Mouse (Mus musculus) embryonic facial prominence, embryonic 14.5 days (tissue): ENCODE results near the gene Tmed8. TPM values are rescaled to one million over a fixed set of nuclear protein-coding genes. Genes with fewer than 3 reads are reported as not detected.
A peak's percentile ranks its signal among the peaks of the same experiment; 100 is the strongest.

Source experiments
- ATAC-seq: fragments of 200-750 bp; cut with Nextera tagmentation; 2 replicates; pipeline ENCODE4 v1.8.0; 2017; ENCODE audit warnings: low read depth, moderate number of reproducible peaks, moderate TSS enrichment
- DNase-seq: peaks from one replicate; pipeline ENCODE4 v3.0.0-alpha.2; 2015; ENCODE audit warnings: low spot score
- H3K27ac ChIP-seq: fragments of 300-500 bp; sonication (generic); replicated peaks from 2 replicates; pipeline ENCODE4 v1.5.1; 2014; ENCODE audit warnings: low read depth, mild to moderate bottlenecking, low read length, moderate library complexity
- H3K27me3 ChIP-seq: fragments of 300-500 bp; sonication (generic); replicated peaks from 2 replicates; pipeline ENCODE4 v1.6.1; 2014; ENCODE audit warnings: low read length; ENCODE audit not compliant: control insufficient read depth, insufficient read depth
- H3K36me3 ChIP-seq: fragments of 300-500 bp; sonication (generic); 2 replicates; pipeline ENCODE4 v1.6.1; 2014; ENCODE audit warnings: low read length, mixed read lengths; ENCODE audit not compliant: control insufficient read depth, insufficient read depth
- H3K4me1 ChIP-seq: fragments of 300-500 bp; sonication (generic); 2 replicates; pipeline ENCODE4 v1.6.1; 2014; ENCODE audit warnings: antibody characterized with exemption, low read length; ENCODE audit not compliant: control insufficient read depth, insufficient read depth
- H3K4me2 ChIP-seq: fragments of 300-500 bp; sonication (generic); 2 replicates; pipeline ENCODE4 v1.6.1; 2014; ENCODE audit warnings: low read depth, mild to moderate bottlenecking, low read length, moderate library complexity, mixed read lengths
- H3K4me3 ChIP-seq: fragments of 300-500 bp; sonication (generic); 2 replicates; pipeline ENCODE4 v1.5.1; 2014; ENCODE audit warnings: low read depth, mild to moderate bottlenecking, low read length
- H3K9ac ChIP-seq: fragments of 300-500 bp; sonication (generic); 2 replicates; pipeline ENCODE4 v1.6.1; 2014; ENCODE audit warnings: low read depth, mild to moderate bottlenecking, low read length, moderate library complexity, mixed read lengths
- H3K9me3 ChIP-seq: fragments of 300-500 bp; sonication (generic); 2 replicates; pipeline ENCODE4 v1.6.1; 2016; ENCODE audit warnings: low read length; ENCODE audit not compliant: control insufficient read depth
- WGBS: fragments of 180-500 bp; shearing (Covaris S2); extraction: QIAGEN DNeasy Blood & Tissue Kit; methylation state at CpG from one replicate; pipeline ENCODE4 v1.1.7; 2014; 5-methylcytosine and 5-hydroxymethylcytosine counted together
- polyA plus RNA-seq: library from polyadenylated mRNA; unstranded; fragments of >200 nt; fragmentation: Nextera tagmentation; extraction: Ambion mirVana; gene quantifications from 2 replicates; pipeline ENCODE4 v1.2.1, GENCODE M21; 2014

Gene Tmed8
- polyA plus RNA-seq, 1 experiment from 2014 or later = 4.2 TPM

- Histone ChIP-seq H3K27me3 (no peaks in the 10 kb centered on the region), H3K36me3 (0 out of 2 replicates have a peak, but pooled peaks cover 8% of the 10 kb centered on the region), H3K4me1 (0 out of 2 replicates have a peak, but pooled peaks cover 4% of the 10 kb centered on the region), H3K4me2 (no peak overlapping the region), H3K27ac (no peak overlapping the region), H3K9ac (no peak overlapping the region), H3K9me3 (peaks cover 13% of the 10 kb centered on the region), H3K4me3 (no peak overlapping the region)
- DNase-seq (no peak), ATAC-seq (no peak)
- 97% methylated on average over 5 of the region's 5 CpGs for WGBS
Observed at GRCm38 (mm10) chr12:87149471-87149870, 50.8 kb downstream of the Tmed8 start.

GRCm38 (mm10) chr12:87148136-87148535 is 52.1 kb downstream of the Tmed8 start:
- peak overlapping the region; percentile 95 for H3K4me3 ChIP-seq
- ATAC-seq = no peak
- no peaks in the 10 kb centered on the region for H3K27me3 ChIP-seq
- 0 out of 2 replicates have a peak, but pooled peaks cover 8% of the 10 kb centered on the region for H3K36me3 ChIP-seq
- no peak for DNase-seq
- H3K9ac ChIP-seq = peak overlapping the region; percentile 80
- WGBS = 23% methylated on average over 15 of the region's 15 CpGs
- peak overlapping the region; percentile 76 for H3K4me2 ChIP-seq
- H3K9me3 ChIP-seq = peaks cover 13% of the 10 kb centered on the region
- H3K4me1 ChIP-seq = 0 out of 2 replicates have a peak, but pooled peaks cover 4% of the 10 kb centered on the region
- peak overlapping the region; percentile 92 for H3K27ac ChIP-seq

DNA sequence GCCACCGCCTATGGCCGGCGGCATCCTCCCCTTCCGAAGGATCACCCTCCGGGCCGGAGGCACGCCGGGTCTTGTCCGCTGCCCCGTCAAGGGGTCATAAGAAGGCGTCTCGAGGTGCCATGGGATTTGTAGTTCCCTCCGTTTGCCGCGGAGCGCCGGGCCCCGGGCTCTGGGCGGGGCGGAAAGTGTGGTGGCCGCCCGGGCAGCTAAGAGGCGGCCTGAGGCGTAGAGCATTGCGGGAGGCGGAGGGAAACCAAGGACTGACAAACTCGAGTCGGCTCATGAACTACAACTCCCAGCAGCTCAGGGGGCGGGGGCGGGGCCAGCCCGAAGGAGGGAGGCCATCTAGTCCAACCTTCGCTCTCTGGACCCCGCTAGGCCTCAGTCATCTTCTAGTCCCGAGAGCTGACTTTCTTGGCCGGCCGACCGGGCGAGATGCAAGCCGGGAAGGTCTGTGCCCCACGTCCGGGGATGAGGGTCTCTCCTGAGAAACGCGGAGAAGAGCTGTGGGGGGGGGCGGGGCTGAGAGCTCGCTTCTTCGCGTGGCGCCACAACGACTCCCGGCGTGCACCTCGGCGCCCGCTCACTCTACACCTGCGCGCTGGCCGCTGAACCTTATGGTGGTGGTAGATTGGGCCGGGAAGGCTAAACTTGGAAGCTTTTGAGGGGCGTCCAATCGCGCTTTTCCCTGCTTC is 52.7 kb downstream of the Tmed8 start, which contains the start of gene Pomt2:
Gene Pomt2 (minus strand): TSS at position 574 of the 695 bp plus-strand sequence.
- 0 out of 2 replicates have a peak, but pooled peaks cover 8% of the 10 kb centered on the region for H3K36me3 ChIP-seq
- 0 out of 2 replicates have a peak, but pooled peaks cover 4% of the 10 kb centered on the region for H3K4me1 ChIP-seq
- H3K4me2 ChIP-seq = peak within 1 kb of the TSS; percentile 76
- ATAC-seq = peak; percentile 97
- H3K4me3 ChIP-seq = peak within 1 kb of the TSS; percentile 95
- peaks cover 10% of the 10 kb centered on the region for H3K9me3 ChIP-seq
- under 1% methylated on average over 35 of the region's 61 CpGs for WGBS
- peak within 1 kb of the TSS; percentile 80 for H3K9ac ChIP-seq
- peak within 1 kb of the TSS; percentile 92 for H3K27ac ChIP-seq
- no peaks in the 10 kb centered on the region for H3K27me3 ChIP-seq
- DNase-seq = peak; percentile 98

- 0 out of 2 replicates have a peak, but pooled peaks cover 4% of the 10 kb centered on the region for H3K4me1 ChIP-seq
- WGBS = under 1% methylated on average over 21 of the region's 27 CpGs
- no peaks in the 10 kb centered on the region for H3K27me3 ChIP-seq
- 0 out of 2 replicates have a peak, but pooled peaks cover 8% of the 10 kb centered on the region for H3K36me3 ChIP-seq
- peak within 1 kb of the TSS; percentile 76 for H3K4me2 ChIP-seq
- H3K27ac ChIP-seq = peak within 1 kb of the TSS; percentile 92
- H3K9ac ChIP-seq = peak within 1 kb of the TSS; percentile 80
- ATAC-seq (peak; percentile 87), DNase-seq (peak; percentile 96)
- peak within 1 kb of the TSS; percentile 95 for H3K4me3 ChIP-seq
- peaks cover 10% of the 10 kb centered on the region for H3K9me3 ChIP-seq
Observed at GRCm38 (mm10) chr12:87146966-87147365, 53.3 kb downstream of the Tmed8 start, which contains the start of gene Gstz1. Gene Gstz1, plus strand, starts transcription at chr12:87147165.

DNA sequence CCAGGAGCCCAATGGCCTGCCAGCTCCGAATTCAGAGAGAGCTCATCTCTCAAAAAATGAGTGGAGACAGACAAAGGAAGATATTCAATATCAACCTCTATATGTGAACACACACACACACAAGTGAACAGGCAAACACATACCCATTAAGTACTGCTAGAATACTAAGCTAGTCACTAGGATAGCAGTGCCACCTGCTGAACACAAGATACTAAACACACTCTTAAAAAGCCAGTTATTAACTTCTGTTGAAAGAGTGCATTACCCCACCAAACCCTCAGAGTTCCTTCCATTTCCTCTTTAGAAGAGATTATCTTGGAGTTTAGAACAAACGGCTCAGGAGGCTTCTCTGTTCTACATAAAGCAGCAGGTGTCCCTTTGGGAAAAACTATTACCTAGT is 58.1 kb downstream of the Tmed8 start:
- H3K9me3 ChIP-seq = no peaks in the 10 kb centered on the region
- H3K36me3 ChIP-seq = peaks cover 6% of the 10 kb centered on the region; the same call in 1 of the 2 replicates
- H3K9ac ChIP-seq = no peak overlapping the region
- no peaks in the 10 kb centered on the region for H3K4me1 ChIP-seq
- 73% methylated on average over 2 of the region's 2 CpGs for WGBS
- ATAC-seq = no peak
- H3K4me2 ChIP-seq = no peak overlapping the region
- H3K4me3 ChIP-seq = no peak overlapping the region
- no peaks in the 10 kb centered on the region for H3K27me3 ChIP-seq
- no peak for DNase-seq
- H3K27ac ChIP-seq = no peak overlapping the region

DNA sequence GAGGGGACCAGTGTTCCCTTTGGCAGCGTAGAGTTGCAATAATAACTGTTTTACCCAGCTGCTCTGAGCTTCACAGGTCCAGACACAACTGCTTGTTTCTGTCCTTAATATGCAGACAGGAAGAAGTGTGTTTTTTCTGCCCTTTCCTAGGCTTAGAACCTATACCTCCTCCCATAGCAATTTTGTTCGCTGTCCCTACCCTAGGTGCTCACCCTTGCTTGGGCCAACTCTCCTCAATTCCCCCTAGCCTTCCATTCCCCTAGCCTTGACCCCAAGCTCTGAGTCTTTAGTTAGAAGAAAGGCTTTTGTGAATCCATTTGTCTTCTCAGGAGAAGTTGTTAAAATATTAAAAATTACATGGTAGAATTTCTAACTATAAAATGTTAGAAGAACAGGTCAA is 61.5 kb downstream of the Tmed8 start:
- H3K9ac ChIP-seq = no peak overlapping the region
- H3K27ac ChIP-seq = no peak overlapping the region
- H3K27me3 ChIP-seq = no peaks in the 10 kb centered on the region
- H3K4me2 ChIP-seq = no peak overlapping the region
- no peaks in the 10 kb centered on the region for H3K9me3 ChIP-seq
- ATAC-seq (no peak), DNase-seq (no peak)
- H3K4me1 ChIP-seq = no peaks in the 10 kb centered on the region
- H3K36me3 ChIP-seq = peaks cover 21% of the 10 kb centered on the region
- no peak overlapping the region for H3K4me3 ChIP-seq
- 77% methylated on average over 1 of the region's 2 CpGs for WGBS

GRCm38 (mm10) chr12:87138342-87138701 is 61.9 kb downstream of the Tmed8 start:
- no peak for ATAC-seq
- no peak overlapping the region for H3K27ac ChIP-seq

DNA sequence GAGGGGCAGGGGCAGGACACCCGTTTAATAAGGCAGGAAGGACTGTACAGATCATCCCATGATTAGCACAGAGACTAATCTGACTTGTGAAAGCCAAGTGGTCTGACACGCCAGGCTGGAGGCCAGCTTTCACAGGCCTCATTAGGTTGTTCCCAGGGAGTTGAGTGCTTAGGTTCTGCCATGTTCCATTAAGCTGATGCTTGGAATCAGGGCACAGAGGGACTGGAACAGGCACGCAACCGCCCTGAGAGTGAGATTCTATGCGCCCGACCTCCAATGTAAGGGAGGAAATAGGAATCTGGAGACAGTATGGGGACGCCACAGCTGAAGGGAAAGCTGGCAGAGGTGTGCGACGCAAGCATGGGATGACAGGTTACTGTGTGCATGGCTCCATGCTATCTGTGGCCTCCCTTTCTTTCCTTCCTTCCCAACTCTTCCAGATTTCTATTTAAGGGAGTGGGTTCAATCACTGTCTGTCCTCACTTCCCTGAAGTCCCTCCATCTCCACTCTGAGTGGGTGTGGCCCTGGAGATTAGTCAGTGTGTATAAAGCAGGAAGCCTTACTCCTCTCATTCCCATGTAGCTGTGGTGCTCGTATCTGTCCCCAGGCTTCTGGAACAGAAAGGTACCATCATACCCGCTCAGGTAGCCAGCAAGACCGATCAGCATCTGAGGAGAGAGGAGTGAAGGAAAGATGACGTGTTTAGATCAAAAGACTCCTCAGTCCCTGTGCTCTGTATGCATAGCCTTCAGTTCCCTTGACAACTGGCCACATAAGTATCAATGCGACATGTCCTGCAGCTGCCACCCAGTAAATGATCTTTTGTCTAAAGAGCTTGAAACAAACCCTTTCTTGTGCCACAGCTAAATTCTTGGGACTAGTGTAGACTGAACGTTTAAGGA is 62.6 kb downstream of the Tmed8 start:
- no peaks in the 10 kb centered on the region for H3K9me3 ChIP-seq
- no peak overlapping the region for H3K4me3 ChIP-seq
- H3K36me3 ChIP-seq = peaks cover 23% of the 10 kb centered on the region
- 76% methylated on average over 15 of the region's 15 CpGs for WGBS
- H3K27ac ChIP-seq = no peak overlapping the region
- DNase-seq = peak; percentile 61
- H3K4me1 ChIP-seq = no peaks in the 10 kb centered on the region
- H3K4me2 ChIP-seq = no peak overlapping the region
- H3K27me3 ChIP-seq = no peaks in the 10 kb centered on the region
- peak; percentile 78; the same call in 1 of the 2 replicates for ATAC-seq
- no peak overlapping the region for H3K9ac ChIP-seq

More at GRCm38 (mm10) chr12:87138342-87138701, 61.9 kb downstream of the Tmed8 start:
- 88% methylated on average over 2 of the region's 2 CpGs for WGBS
- no peak overlapping the region for H3K9ac ChIP-seq
- H3K27me3 ChIP-seq = no peaks in the 10 kb centered on the region
- no peak overlapping the region for H3K4me3 ChIP-seq
- H3K36me3 ChIP-seq = peaks cover 21% of the 10 kb centered on the region
- H3K4me1 ChIP-seq = no peaks in the 10 kb centered on the region
- H3K9me3 ChIP-seq = no peaks in the 10 kb centered on the region
- no peak for DNase-seq
- no peak overlapping the region for H3K4me2 ChIP-seq
